In the genomic region with DNA sequence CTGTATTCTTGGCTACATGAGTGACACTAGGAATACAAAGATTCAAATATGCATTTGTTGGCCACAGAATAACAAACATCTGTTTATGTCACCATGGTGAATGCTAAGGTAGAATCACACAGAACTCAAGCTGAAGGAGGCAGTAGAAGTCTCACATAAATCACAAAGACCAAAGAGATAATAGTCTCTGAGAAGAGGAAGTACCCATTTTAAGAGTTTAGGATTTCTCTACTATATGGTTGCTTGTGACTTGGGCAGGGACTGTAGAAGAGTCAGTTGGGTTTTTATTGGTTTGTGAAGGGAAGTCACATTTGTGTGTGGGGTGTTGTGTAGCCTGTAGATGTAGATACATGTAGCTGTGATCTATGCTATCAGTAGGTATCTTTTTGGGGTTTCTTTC, we compare ENCODE assay signal across 49 mouse cellular contexts. TPM values are rescaled to one million over a fixed set of nuclear protein-coding genes. Genes with fewer than 3 reads are reported as not detected.
"Had no signal": no experiment of that assay in that cellular context is flagged by ENCODE, and none has a peak within 500 bp of the region (broad histone marks: within the 10 kb centered on the region; RNA-seq: fewer than 3 reads in every experiment).

No protein-coding gene starts in this region.

- H3K4me3 ChIP-seq: heart, embryonic 12.5 days; heart, embryonic 13.5 days; heart, embryonic 15.5 days; hindbrain, embryonic 10.5 days; hindbrain, embryonic 12.5 days; hindbrain, embryonic 13.5 days; hindbrain, embryonic 15.5 days; intestine, embryonic 15.5 days; kidney, embryonic 15.5 days; layer of hippocampus, adult 2 months; left cerebral cortex, adult 2 months had no signal

- H3K27ac ChIP-seq: heart, embryonic 13.5 days; hindbrain, embryonic 10.5 days; hindbrain, embryonic 12.5 days; hindbrain, embryonic 13.5 days; hindbrain, embryonic 14.5 days; hindbrain, embryonic 15.5 days; hindbrain, postnatal 0 days; intestine, embryonic 15.5 days; kidney, embryonic 15.5 days; kidney, postnatal 0 days; layer of hippocampus, adult 2 months; left cerebral cortex, adult 2 months had no signal

- H3K4me1 ChIP-seq: intestine, embryonic 15.5 days; kidney, embryonic 15.5 days had no signal

- H3K36me3 ChIP-seq: heart, embryonic 12.5 days; heart, embryonic 13.5 days; heart, embryonic 15.5 days; hindbrain, embryonic 10.5 days; hindbrain, embryonic 12.5 days; hindbrain, embryonic 13.5 days; hindbrain, embryonic 15.5 days; intestine, embryonic 15.5 days; kidney, embryonic 15.5 days had no signal

- H3K9me3 ChIP-seq: heart, embryonic 12.5 days; heart, embryonic 13.5 days; heart, embryonic 15.5 days; hindbrain, embryonic 10.5 days; hindbrain, embryonic 13.5 days; hindbrain, embryonic 15.5 days; intestine, embryonic 15.5 days; kidney, embryonic 15.5 days had no signal

- H3K27me3 ChIP-seq: heart, embryonic 12.5 days; heart, embryonic 13.5 days; heart, embryonic 15.5 days; hindbrain, embryonic 12.5 days; hindbrain, embryonic 13.5 days; hindbrain, embryonic 15.5 days; intestine, embryonic 15.5 days; kidney, embryonic 15.5 days had no signal

- H3K9ac ChIP-seq: heart, embryonic 12.5 days; heart, embryonic 13.5 days; heart, embryonic 15.5 days; hindbrain, embryonic 12.5 days; hindbrain, embryonic 13.5 days; hindbrain, embryonic 14.5 days; hindbrain, embryonic 15.5 days; intestine, embryonic 15.5 days; kidney, embryonic 15.5 days had no signal

- DNase-seq: heart, postnatal 10 days; heart, postnatal 14 days; heart, postnatal 36 days; heart, postnatal 4 days; kidney, adult 11 months; kidney, adult 18-20 months; kidney, adult 2 months; kidney, adult 8-10 months; kidney, adult 9 months; kidney, postnatal 10 days; kidney, postnatal 14 days; kidney, postnatal 25 days; kidney, postnatal 36 days; kidney, postnatal 4 days; layer of hippocampus, adult 9-11 months; layer of hippocampus, postnatal 36 days had no signal

RNA-seq across cellular contexts. Expression of gene Wdr20rt, which starts 31.6 kb away (rescaled TPM):
- total RNA-seq: heart, postnatal 10 days; heart, postnatal 14 days; heart, postnatal 25 days; heart, postnatal 36 days; heart, postnatal 4 days; hematopoietic stem cell, adult 5-6 weeks; hindbrain, postnatal 0 days; layer of hippocampus, postnatal 10 days; layer of hippocampus, postnatal 14 days; layer of hippocampus, postnatal 25 days; left cerebral cortex, adult 18-20 months; left cerebral cortex, adult 2 months had no signal
- polyA plus RNA-seq: heart, embryonic 11.5 days; heart, embryonic 12.5 days; heart, embryonic 13.5 days; heart, embryonic 14.5 days; heart, embryonic 15.5 days; heart, embryonic 16.5 days; heart, postnatal 0 days; hindbrain, embryonic 10.5 days; hindbrain, embryonic 11.5 days; hindbrain, embryonic 12.5 days; hindbrain, embryonic 13.5 days; hindbrain, embryonic 14.5 days; hindbrain, embryonic 15.5 days; hindbrain, embryonic 16.5 days; hindbrain, postnatal 0 days; inflammation-experienced regulatory T-cells, adult 6 months; intestine, embryonic 14.5 days; intestine, embryonic 15.5 days; intestine, embryonic 16.5 days; intestine, postnatal 0 days; kidney, adult 2 months; kidney, embryonic 14.5 days; kidney, embryonic 15.5 days; kidney, embryonic 16.5 days; kidney, postnatal 0 days; large intestine, adult 2 months had no signal
